In the genomic region with DNA sequence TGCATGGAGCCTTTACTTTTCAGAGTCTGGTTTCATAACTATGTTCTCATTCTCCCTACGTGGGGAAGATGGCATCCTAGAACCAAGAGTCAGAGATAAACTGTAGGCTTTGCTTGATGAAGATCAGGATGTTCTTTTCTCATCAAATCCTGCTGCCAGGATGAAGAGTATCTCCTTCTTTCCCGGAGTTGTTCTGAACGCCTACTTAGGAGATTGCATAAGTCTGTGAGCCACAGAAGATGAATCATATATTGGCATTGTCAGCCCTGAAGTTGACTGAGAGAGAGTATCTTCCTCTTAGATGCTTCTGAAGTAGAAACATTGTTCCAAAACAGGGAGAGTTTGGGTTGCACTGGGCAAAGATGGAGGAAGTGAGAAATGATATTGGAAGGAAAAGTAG, we compare ENCODE assay signal across 26 mouse cellular contexts.
DNase-seq lines count a peak whose midpoint lies in the region; TF ChIP-seq lines count a peak whose summit lies in the region.
"Had no signal": no experiment of that assay in that cellular context is flagged by ENCODE, and none has a peak within 500 bp of the region (broad histone marks: within the 10 kb centered on the region; RNA-seq: fewer than 3 reads in every experiment).

No protein-coding gene starts in this region.

- no peaks in the 10 kb centered on the region for H3K4me1 ChIP-seq in cortical plate, adult 2 months (ENCODE audit: control insufficient read depth, insufficient read depth, low read length)
- H3K4me1 ChIP-seq: hindbrain, embryonic 13.5 days; liver, embryonic 13.5 days; megakaryocyte, embryonic 14.5 days; midbrain, embryonic 13.5 days; stomach, embryonic 15.5 days had no signal

- DNase-seq in layer of hippocampus, adult 9-11 months: peak; percentile 22
- no peak for DNase-seq in layer of hippocampus, postnatal 25 days (ENCODE audit: extremely low spot score in 1 of 2, low spot score in 1 of 2)
- DNase-seq in right cerebral cortex, postnatal 36 days (ENCODE audit: low spot score in 2 of 2): peak; percentile 4 to 39
- no peak for DNase-seq in right cerebral cortex, postnatal 14 days
- DNase-seq in telencephalon, adult 2 months (ENCODE audit: low read depth, low spot score): peak; percentile 69
- DNase-seq in kidney, adult 11 months: no peak
- DNase-seq in adrenal gland, postnatal 36 days: no peak
- DNase-seq: adrenal gland, postnatal 10 days; cerebellum, adult 11-12 months; cerebellum, postnatal 10 days; gastrocnemius, postnatal 25 days; heart, adult 11 months; heart, postnatal 4 days; kidney, adult 9 months; kidney, postnatal 14 days; liver, embryonic 13.5 days; lung, adult 18-20 months; lung, postnatal 4 days; retina, postnatal 1 day; thymus, postnatal 14 days had no signal

- H3K4me3 ChIP-seq in cortical plate, adult 2 months (ENCODE audit: insufficient read depth, low read length): no peak overlapping the region
- H3K4me3 ChIP-seq: erythroblast, embryonic 14.5 days; hindbrain, embryonic 13.5 days; liver, embryonic 13.5 days; megakaryocyte, embryonic 14.5 days; midbrain, embryonic 13.5 days; stomach, embryonic 15.5 days had no signal

- H3K27ac ChIP-seq in cortical plate, adult 2 months (ENCODE audit: insufficient read depth, low read length): peak overlapping the region; percentile 59; the same call in 1 of the 2 replicates
- H3K27ac ChIP-seq: hindbrain, embryonic 13.5 days; liver, embryonic 13.5 days; midbrain, embryonic 13.5 days; stomach, embryonic 15.5 days had no signal

- no peak for TF ChIP-seq CTCF in cortical plate, adult 2 months (IDR thresholded peaks at IDR 0.05; ENCODE audit: extremely low read depth, insufficient read depth, low read length)

- TF ChIP-seq POLR2A in cortical plate, adult 2 months (IDR thresholded peaks at IDR 0.05; ENCODE audit: extremely low read depth, insufficient read depth, low read length): no peak

Comparison
In these comparisons a context has a peak if more than half of its experiments do, and no peak if none do; other contexts are left out.
1. DNase-seq: peak in layer of hippocampus, adult 9-11 months (single experiment), right cerebral cortex, postnatal 36 days (2 of 2) and telencephalon, adult 2 months (single experiment); none in layer of hippocampus, postnatal 25 days (0 of 2), right cerebral cortex, postnatal 14 days (single experiment), kidney, adult 11 months (single experiment) and adrenal gland, postnatal 36 days (0 of 2).